Mouse (Mus musculus) lung, postnatal 25 days (tissue): ENCODE measurements around the gene Zfp148.

Experiments
- DNase-seq: peaks from one replicate; pipeline ENCODE4 v3.0.0; 2022; ENCODE audit warnings: low spot score

The Zfp148 gene

GRCm38 (mm10) chr16:33529502-33530454, 149.1 kb downstream of the Zfp148 start:
- no peak for DNase-seq

DNA sequence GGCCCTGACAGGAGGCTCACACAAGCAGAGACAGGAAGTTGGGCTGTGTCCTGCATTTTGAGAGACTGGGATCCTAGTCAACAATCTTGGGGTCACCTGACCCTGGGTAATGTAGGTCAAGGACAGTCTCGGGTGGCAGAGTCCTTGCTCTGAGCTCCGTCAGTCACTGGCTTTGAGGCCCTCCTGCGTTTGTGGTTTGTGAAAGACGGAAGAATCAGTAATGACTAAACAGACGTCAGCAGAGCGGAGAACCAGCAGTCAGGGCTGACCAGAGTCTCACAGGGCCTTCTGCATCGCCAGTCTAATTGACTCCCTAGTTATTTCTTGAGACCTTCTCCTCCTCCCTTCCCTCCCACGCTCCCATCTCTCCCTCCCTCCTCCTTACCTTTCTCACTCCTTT, 150.5 kb downstream of the Zfp148 start:
- DNase-seq = no peak

- DNase-seq = no peak
Measured at GRCm38 (mm10) chr16:33536456-33536855, 155.8 kb downstream of the Zfp148 start.

- no peak for DNase-seq
Measured at GRCm38 (mm10) chr16:33537499-33538225, 157.0 kb downstream of the Zfp148 start.

DNA sequence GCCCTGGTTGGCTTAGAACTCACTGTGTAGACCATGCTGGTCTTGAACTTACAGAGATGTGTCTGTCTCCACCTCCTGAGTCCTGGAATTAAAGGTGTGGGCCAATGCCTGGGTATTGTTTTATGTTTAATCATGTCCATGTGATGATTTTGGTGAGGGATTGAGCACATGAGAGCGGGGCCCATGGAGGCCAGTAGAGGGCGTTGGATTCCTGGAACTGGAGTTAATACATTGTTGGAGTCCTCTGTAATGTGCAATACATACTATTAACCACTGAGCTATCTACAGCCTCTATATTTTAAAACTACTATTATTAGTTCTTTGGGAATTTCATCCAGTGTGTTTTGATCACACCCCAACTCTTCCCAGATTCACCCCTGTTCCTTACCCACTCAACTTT, 163.7 kb downstream of the Zfp148 start:
- no peak for DNase-seq

GRCm38 (mm10) chr16:33545530-33545929, 164.9 kb downstream of the Zfp148 start:
- no peak for DNase-seq

- no peak for DNase-seq
Measured at GRCm38 (mm10) chr16:33553689-33554342, 173.2 kb downstream of the Zfp148 start.
